Mouse (Mus musculus): ENCODE results near the gene Abcc5.

DNA sequence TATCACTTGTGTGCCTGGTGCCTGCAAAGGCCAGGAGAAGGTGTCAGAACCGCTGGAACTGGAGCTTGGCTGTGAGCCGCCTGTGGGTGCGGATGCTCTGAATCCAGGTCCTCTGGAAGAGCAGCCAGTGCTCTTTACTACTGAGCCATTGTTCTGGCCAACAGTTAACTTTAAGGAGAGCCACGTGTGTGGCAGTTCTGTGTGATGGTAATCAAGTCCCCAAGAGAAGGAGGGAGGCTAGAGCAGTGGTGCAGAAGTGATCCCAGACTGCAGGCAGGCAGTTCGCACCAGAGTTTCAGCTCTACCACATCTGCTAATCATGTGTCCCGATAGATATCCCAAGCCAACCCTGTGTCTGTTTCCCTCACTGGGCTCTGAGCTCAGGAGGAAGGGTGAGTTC is 36.0 kb downstream of the Abcc5 start:
- TF ChIP-seq CTCF (IDR thresholded peaks at IDR 0.05; ENCODE audit: low read depth) (no peak), EP300 (IDR thresholded peaks at IDR 0.05; ENCODE audit: low read depth) (no peak)

All from liver, postnatal 0 days (tissue).